Mouse (Mus musculus): ENCODE data around the gene Irak1.

The Irak1 gene

DNA sequence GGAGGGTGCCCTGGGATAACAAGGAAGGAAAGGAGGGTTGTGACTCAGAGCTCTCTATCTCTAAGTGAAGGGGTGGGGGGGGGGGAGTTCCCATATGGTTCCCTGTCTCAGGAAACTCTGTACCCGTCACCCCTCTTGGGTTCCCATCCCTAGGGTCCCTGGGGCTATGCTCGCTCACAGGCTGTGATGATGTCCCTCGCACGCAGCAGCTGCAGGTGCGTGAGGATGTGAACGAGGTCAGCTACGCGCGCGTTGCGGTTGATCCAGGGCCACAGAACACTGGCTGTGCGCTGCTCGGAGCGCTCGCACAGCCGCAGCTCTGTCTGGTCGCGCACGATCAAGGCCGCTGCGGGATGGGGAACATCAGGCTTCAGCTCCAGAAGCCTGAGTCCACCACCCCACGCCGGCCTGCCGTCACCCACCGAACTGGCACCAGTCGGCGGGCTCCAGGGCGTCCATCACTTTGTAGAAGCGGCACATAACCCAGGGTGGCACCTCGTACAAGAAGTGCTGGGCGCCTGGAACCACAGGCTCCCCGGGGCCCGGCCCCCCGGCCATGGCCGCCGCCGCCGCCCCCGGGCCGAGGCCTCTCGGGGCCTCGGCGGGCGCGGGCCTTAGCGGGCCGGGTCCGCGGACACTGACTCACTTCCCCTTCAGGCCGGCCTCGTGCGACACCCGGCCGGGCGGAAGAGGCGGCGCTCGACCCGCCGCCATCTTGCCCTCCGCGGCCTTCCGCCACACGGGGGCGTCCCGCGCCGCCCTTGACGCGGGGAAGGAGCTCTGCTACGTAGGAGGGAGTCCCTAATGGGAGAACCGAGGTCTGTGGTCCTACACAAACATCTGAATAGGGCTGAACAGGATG lies at the start of gene Irak1:
Gene Irak1 (minus strand): TSS at position 731 of the 862 bp plus-strand sequence.
- peak; percentile 51 to 62 for DNase-seq

DNA sequence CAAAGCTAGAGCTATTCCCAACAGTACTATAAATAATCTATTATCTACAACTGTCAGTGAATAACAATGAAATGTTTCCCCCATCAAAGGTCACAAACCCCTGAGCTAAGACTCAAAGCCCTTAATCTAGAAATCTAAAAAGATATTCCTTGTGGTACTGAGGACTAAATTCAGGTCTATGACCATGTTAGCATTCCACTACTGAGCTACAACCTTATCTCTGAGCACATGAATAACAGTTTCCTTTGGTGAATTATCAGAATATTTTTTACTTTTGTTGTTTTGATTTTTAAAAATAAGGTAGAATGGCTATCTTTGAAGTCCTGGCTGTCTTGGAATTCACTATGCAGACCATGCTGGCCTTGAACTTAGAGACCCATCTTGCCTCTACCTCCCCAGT lies 47.1 kb upstream of the Irak1 start:
- no peak for DNase-seq

DNA sequence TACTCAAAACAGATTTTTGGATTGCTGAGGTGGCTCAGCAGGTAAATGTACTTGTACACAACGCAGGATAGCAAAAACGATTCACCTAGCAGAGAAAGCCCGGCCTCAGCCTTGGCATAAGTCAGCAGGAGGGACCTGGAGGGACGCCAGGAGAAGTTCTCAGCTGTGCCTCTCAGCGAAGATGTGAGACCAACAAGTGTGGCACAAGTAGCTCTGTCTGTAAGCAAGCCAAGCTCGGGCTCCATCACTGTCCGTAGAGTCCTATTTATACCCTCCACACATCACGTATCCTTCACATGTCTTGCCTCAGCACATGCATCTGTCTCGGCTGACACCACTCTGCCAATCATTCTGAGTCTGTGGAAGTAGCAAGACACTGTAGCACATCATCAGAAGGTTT lies 44.2 kb upstream of the Irak1 start:
- DNase-seq, result no peak

DNA sequence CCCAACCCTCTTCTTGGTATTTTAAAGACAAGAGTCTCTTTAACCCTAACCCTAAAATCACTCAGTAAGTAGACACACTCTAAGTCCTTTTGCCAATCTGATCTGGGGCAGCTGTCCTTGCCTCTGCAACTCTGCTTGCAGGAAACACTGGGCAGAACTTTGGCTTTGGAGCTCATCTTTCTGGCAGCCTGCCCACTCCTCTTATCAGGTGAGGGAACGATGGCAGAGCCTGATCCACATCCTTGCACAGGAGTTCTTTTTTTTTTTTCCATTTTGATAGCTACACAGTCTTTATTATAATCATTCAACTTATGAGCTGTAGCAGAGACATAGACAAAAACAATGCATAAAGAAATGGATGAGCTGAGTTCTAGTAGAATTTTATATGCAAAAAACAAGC lies 21.4 kb upstream of the Irak1 start:
- no peak for DNase-seq

DNA sequence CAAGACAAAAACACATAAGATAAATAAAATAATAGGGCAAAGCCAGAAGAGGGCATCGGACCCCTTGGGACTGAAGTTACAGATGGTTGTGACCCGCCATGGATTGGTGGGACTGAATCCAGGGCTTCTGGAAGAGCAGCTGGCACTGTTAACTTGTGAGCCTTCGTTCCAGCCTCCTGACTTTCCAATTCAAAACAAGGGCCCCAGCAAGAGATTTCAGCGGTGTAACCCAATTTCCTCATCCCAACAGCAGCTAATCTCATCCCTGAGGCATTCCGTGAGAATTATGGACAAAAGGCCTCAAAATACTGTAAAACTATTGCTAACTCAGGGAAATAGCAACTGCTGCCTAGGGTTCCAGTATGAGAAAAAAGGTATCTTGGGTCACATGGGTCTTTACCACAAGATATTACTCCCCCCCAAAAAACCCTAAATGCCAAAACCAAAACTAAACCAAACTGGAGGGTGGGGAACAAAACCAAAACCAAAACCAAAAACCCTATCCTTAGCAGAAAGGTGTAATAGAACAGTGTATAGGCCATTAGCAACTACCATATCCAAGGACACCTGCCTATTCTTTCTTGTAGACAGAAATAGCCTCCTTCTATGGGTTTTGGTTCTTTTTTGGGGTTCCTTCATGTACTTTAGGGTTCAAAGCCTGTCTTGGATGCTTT lies 14.1 kb upstream of the Irak1 start:
- DNase-seq, result no peak

DNA sequence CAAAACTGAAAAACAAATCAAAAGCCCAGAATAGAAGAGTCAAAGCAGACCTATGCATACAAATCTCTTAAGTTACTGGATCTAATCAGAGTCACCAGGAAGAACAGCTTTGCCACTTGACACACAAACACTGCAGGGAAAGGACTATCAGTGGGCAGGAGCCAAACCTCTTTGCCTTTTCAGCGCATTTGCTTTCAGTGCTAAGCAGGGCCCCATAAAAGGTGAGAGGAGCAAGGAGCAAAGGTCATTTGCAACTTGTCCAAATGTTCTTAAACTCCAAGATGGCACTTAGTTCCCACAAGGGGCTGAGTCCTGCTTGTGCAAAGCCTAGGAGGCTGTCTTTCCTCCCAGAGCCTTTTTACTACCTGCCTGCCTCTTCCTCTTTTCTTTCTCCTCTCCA lies 6.3 kb upstream of the Irak1 start:
- no peak for DNase-seq

DNA sequence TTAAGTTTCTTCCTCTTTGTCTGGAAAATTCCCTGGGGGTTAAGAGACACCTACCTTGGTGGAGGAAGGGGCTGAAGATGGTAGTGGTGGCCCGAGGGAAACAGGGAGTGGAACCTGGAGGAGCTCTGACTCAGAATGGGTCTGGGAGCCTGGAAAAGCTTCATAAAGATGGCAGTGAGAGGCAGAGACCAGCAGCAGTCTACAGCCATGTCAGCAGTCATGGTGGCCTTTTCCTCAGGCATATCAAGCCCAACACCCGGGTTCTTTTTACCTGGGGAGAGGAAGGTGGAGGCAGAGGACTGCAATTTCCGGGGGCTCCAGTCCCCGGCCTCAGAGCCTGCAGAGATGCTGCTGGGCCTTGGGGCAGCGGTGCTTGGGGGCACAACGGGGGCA lies 927 bp downstream of the Irak1 start:
- DNase-seq, result peak; percentile 4 to 9

DNA sequence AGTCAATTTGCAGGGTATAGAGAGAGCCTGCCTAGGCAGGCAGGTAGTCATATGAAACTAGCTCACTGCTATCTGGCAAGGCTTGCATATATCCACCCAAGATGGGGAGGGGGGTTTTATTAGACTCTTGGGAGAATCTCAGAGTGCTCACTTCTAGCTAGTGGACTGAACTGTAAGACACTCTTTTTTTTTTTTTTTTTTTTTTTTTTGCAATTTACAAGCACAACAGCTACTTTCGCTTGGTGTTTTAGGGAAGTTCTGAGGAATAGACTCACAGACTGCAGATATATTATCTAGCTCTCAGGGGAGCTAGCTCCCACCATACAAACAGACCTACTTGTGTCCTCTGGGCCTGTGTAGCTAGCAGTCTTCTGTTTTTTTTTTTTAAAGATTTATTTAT lies 9.1 kb downstream of the Irak1 start:
- no peak for DNase-seq

DNA sequence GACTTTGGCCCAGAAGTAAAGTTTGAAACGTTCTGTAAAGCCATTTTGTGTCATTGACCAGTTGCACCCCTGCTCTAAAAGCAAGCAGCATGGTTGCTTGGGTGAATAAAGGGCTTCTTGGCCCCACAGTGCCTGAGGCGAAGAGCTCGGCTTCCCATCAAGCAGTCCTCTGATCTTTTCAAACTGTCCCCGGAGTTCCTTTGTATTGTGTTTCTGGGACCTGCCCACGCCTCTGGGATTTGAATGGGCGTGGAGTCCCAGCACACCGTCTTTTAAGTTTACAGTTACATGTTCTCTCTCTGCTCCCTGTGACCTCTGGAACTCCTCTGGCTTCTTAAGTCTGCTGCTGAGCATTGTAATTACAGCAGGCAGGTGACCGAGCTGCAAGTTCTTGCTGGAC lies 15.7 kb downstream of the Irak1 start:
- no peak for DNase-seq

DNA sequence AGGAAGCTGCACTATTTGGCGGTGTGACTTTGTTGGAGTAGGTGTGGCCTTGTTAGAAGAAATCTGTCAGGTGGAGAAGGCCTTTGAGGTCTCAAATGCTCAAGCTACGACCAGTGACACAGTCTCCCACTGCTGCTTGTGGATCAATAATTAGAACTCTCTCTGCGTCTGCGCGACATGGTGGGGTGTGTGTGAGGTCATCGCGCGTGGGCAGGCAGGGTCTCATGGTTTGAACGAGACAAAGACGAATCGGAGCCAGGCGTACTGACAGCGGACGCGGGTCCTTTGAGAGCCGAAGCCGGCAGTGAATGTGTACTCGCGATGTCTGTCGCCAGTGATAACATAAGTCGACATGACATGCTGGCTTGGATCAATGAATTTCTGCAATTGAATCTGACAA lies 17.3 kb downstream of the Irak1 start:
- no peak for DNase-seq

DNA sequence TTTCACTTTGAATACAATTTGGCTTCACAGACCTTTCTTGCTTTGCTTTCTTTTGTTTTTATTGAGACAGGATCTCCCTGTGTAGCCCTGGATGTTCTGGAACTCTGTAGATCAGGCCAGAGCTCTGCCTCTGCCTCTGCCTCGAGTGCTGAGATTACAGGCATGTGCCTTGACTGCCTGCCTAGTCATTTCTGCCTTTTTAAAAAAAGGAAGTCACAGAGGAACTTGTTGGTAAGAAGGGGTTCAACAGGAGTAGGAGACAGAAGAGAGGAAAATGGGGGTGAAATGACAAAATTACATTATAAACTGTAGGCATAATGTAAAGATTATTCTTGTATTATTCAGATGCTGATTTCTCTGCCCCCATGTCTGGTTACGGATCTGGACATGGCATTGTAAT lies 20.1 kb downstream of the Irak1 start:
- DNase-seq, result no peak

DNA sequence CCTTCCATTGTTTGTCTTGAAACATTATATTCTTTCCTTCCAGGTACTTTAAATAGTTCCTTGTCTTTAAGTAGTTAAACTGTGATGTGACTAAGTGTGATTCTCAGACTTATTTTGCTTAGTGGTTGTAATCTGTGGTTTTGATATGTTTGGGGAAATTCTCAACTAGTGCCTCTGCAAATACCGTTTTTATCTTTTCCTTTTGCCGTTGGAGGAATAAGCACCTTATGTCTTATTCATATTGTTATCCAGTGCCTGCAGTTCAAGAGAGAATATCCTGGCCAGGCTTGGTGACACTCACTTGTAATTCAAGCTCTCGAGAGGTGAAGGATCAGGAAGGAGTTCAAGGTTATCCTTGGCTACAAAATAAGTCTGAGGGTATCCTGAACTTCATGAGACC lies 22.7 kb downstream of the Irak1 start:
- DNase-seq, result no peak

DNA sequence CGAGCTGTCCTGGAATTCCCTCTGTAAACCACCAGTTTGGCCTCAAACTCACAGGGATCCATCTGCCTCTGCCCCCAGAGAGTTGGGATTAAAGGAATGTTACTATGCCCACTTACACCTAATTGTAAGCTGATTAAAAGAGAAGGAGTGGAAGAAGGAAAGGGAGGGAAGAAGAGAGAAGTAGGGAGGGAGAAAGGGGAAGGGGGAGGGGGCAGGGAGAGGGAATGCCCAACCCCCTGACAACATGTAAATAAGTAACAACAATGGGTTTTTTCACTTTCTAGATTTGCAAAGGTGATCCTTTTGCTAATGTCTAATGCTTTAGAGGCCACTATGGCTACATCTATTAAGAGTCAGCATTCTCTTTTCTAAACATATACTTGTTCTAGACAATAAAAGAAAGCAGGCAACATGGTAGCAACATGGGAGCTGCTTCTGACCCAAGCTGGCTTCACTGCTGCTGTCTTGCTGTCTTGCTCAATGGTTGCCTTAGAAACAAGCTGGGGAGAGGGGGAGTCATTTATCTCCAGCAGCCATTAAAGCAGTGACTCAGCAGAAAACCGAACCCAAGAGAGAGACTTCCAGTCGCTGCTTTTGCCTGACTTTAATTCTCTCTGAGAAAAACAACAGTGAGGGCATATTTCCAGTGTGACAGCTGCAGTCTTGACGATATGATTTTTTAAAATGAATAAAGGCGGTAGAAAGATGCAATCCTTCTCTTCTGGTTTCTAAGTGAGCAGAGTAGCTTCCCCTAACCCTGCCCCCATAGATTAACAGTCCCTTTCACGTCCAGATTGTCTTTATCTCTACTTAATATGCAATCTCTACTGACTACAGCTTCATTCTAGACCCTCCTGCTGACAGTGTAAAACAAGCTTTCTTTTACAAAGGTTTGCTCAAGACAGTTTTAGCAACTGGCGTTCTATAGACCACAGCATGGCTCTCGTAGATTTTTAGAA lies 24.5 kb downstream of the Irak1 start:
- DNase-seq, result no peak

DNA sequence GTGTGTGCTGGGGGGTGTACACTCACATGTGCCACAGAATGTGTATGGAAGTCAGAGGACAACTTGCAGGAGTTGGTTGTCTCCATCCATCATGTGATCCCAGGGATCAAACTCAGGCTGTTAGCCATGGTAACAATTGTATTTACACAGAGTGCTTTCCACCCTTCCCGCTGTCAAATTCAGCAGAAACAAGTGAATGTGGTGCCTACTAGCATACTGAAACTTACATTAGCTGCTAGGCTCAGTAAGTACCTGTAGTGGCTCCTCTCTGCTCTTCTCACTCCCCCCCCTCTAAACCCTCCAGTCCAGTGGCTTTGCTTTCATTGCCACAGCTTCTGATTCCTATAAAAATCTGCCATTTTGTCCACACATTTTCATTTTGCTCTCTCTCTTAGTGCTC lies 45.9 kb downstream of the Irak1 start:
- no peak for DNase-seq

DNA sequence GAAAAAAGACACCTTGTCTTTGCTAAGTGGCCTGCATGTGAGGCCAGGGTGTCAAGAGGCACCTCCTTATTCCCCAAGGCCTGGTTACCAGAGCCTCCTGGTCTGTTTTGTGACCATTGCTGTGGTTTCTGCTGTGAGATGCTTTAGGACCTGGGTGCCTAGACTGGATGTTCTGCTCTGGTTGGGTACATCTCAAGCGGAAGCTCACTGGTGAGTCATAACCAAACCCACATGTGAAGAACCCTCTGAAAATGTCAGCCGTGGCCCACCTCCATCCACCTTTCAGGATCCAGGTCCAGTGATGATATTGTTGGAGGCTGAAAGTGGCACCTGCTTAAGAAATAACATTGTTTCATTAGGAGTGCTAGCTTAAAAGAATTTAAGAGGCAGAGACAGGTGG lies 47.4 kb downstream of the Irak1 start:
- no peak for DNase-seq

DNA sequence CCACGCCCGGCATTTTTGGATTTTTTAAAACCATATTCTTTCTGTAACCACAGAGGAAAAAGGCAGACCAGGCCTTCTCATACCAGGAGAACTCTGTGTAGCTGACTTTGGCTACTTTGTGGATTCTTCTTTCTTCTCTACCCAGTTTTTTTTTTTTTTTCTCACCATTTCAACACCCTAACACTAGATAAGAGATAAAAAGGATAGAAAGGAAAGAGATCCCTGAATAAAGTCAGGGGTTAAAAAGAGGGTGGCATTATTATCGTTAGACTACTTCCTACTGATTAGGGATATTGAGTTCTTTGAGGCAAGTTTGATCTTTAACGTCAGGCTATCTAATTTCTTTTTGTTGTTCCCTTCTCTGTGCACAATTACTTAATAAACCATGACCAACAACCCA lies 50.9 kb downstream of the Irak1 start:
- no peak for DNase-seq

DNA sequence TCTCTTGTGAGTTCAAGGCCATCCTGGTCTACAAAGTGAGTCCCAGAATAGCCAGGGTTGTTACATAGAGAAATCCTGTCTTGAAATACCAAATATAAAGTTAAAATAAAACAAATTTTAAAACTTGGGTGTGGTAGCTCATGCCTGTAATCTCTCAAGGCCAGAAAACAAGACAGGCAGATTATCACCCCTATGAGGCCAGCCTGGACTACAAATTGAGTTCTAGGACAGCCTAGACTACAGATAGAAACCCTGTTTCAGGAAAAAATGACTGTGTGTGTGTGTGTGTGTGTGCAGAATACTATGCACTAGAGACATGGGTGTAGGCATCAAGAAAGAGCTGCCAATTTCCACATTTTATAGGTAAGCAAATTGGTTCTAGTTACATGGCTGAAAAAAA lies 52.9 kb downstream of the Irak1 start:
- DNase-seq, result no peak

DNA sequence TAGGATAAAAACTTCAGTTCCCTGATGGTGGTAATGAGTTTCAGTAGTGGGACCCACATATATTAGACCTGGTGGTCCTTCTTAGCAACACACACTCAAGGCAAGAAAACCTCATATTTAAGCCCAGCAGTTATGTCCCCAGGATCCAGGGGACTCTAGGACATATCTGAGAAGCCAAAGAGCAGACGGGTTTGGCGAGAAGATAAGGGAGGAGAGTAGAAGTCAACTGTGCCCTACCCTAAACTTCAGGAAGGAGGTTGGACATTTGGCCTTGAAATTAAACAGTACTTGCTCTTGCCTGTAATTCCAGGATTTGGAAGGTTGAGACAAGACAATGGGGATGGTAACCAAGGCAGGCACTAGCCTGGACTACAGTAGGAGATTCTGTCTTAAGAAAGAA lies 54.0 kb downstream of the Irak1 start:
- DNase-seq, result no peak

DNA sequence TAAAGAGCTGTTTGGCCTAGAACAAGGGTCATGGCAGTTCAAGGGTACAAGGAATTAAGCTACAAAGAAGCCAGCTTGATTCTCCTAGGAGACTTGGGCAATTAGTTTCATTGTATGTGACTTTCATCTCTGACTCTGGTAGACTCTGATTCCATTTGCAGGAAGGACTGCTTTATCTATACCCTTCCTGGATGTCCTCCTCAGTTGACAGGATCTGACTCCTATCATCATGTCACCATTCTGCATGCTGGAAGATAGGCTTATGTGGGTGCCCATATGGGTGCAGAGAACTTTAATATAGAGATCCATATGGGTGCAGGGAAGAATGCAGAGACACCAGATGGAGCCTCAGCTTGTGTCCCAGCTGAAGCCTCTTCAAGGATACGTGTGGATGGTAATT lies 54.6 kb downstream of the Irak1 start:
- no peak for DNase-seq

DNA sequence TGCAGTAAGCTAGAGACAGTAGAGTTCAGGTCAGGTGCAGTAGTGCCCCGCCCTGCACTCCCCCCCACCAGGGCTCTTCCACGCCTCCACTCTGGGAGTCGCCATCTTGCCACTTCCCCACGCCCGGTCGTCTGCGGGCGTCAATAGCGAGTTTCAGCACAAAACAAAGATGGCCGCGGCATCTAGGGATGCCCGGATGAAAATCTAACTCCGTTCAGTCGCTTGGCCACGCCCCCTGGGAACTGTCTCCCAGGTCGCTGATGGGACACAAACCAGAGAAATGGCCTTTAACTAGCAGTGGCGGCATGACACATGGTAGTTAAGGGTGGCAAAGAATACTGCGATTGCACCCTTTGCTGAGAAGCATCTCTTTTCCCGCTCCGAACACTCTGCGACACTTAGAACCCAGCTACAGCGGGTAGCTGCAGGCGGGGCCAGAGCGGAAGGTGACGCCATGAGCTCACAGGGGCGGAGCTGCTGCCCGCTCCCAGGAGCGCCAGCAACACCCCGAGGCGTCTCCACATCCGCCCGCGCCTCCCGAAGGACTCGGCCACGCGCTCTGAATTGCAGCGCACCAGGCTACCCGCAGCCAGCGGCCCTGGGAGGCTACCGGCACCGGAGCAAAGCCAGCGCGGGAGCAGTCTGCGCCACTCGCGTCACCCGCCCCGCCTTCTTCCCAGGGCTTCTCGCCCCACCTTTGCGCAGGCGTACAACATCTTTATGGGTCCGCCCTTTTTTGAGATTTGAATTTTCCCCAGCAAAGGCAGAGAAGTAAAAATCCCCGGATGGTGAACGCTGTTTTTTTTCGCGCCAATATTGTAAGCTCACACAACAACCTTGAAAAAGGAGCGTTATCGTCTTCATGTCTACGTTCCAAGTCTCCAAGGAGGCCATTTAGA lies 56.3 kb downstream of the Irak1 start:
- DNase-seq, result peak; percentile 74 to 83

DNA sequence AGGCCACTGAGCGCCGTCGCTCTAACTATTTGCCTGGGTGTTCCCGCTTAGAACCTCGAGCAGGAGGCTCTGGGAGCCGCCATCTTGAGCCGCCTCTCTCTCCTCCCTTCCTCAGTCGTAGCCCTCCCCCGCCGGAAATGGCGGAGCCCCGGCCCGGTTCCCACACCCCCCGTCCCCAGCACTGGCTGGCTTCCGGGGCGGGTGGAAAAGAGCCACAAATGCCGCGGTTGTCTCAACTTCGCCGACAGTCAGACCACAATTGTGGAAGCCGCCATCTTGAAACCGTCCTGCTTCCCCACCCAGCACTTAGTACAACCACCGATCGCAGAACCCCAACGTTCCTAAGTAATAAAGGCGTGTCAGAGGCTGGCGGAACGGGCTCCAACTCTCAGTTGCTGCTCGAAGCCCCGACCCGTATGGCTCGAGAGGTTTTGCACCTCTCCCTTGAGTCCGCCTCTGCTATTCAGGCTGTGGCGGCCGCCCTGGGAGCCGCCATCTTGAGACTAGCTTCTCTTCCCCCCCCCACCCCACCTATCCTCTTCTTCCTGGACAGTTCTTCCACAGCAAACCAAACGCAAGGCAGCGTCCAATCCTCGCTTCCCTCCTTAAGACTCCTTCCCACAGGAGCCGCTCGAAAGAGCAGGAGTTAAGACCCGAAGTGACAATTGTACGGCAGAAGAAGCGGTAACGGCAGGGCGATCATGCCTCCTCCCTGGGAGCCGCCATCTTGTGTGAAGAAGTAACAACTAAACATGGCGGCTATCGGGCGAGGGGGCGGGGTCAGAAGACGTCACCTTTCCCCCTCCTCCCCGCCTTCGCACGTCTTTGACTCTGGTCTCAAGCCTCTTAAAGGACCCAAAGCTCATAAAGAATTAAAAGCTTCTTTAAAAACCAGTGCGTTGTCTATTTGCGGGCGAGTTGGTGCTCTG lies 57.2 kb downstream of the Irak1 start, which contains the start of gene Hcfc1:
Gene Hcfc1 (minus strand): TSS at position 110 of the 929 bp plus-strand sequence.
- peak; percentile 79 to 83 for DNase-seq

Data from thymus, adult 18-20 months (tissue).